Mouse (Mus musculus) ovary, postnatal 10 days (tissue): Measurements from ENCODE around the gene Gm12216.

Experiments used
- DNase-seq: peaks from one replicate; pipeline ENCODE4 v3.0.0; 2022; ENCODE audit warnings: low spot score

The Gm12216 gene

GRCm38 (mm10) chr11:53821230-53821944 is 37.7 kb downstream of the Gm12216 start:
- no peak for DNase-seq

GRCm38 (mm10) chr11:53820516-53821170 is 38.4 kb downstream of the Gm12216 start:
- DNase-seq: no peak

GRCm38 (mm10) chr11:53819511-53819910 is 39.5 kb downstream of the Gm12216 start:
- DNase-seq: no peak

GRCm38 (mm10) chr11:53818794-53819193 is 40.3 kb downstream of the Gm12216 start:
- DNase-seq: no peak

- no peak for DNase-seq
These were observed 42.1 kb downstream of the Gm12216 start for GRCm38 (mm10) chr11:53816841-53817375.

GRCm38 (mm10) chr11:53814810-53815209 is 44.2 kb downstream of the Gm12216 start:
- no peak for DNase-seq

- no peak for DNase-seq
These were observed 45.8 kb downstream of the Gm12216 start for GRCm38 (mm10) chr11:53813001-53813868.

GRCm38 (mm10) chr11:53811312-53811711 is 47.7 kb downstream of the Gm12216 start:
- DNase-seq: no peak

GRCm38 (mm10) chr11:53810749-53811148 is 48.3 kb downstream of the Gm12216 start:
- DNase-seq: no peak

- no peak for DNase-seq
These were observed 48.9 kb downstream of the Gm12216 start for GRCm38 (mm10) chr11:53810156-53810555.

GRCm38 (mm10) chr11:53809354-53809753 is 49.7 kb downstream of the Gm12216 start:
- DNase-seq: no peak

- DNase-seq: no peak
These were observed 53.3 kb downstream of the Gm12216 start for GRCm38 (mm10) chr11:53805786-53806185.

GRCm38 (mm10) chr11:53804569-53805344 is 54.3 kb downstream of the Gm12216 start:
- DNase-seq: no peak

GRCm38 (mm10) chr11:53803494-53803893 is 55.6 kb downstream of the Gm12216 start:
- no peak for DNase-seq

- DNase-seq: no peak
These were observed 56.0 kb downstream of the Gm12216 start for GRCm38 (mm10) chr11:53803093-53803492.

GRCm38 (mm10) chr11:53800975-53801374 is 58.1 kb downstream of the Gm12216 start:
- DNase-seq: no peak

- DNase-seq: no peak
These were observed 59.0 kb downstream of the Gm12216 start for GRCm38 (mm10) chr11:53800036-53800435.

GRCm38 (mm10) chr11:53798041-53798711 is 60.9 kb downstream of the Gm12216 start:
- DNase-seq: no peak

GRCm38 (mm10) chr11:53797386-53797920 is 61.6 kb downstream of the Gm12216 start:
- no peak for DNase-seq

GRCm38 (mm10) chr11:53796409-53797151 is 62.5 kb downstream of the Gm12216 start:
- DNase-seq: no peak
